Mouse (Mus musculus): ENCODE measurements at regions not wholly inside any gene's neighbourhood (a gene's known extent, or its start where the extent isn't known, plus 50 kb on each side); places are given as distances from the start of the nearest gene placed in this dataset.

DNA sequence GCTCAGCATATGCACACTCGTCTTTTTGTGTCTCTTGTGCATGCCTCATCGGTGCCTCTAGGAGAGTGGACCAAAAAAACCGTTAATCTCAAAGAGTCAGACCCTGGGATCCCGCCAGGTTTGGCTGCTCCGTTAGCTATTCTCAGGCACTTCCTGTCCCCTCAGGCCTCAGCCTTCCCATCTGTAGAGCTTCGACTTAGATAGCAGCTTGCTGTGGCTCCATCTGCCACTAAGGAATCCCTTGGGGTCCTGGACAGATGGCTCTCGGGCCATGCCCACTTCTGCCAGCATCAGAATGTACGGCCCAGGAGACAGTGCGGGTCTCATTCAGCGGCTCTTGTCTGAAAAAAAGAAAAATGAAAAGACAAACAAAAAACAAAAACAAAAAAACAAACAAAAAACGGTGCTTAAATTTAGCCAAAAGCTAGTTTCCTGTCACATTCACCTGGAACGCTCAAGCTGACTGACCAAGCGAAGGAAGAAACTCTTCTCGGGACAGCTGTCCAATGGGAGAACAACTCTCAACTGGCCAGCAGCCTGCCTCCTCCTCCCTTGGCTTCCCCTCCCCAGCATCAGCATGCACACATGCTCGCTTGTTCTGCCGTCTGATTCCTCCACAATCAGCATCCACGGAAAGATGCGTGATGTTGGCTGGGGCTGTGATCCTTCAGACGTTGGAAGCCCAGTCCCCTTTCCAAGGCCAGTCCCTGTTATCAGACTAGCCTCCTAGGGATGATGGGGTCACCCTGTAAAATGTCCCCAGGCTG lies 343.6 kb upstream of the Fam19a5 start:
- WGBS = 74% methylated on average over 19 of the region's 19 CpGs
- H3K4me1 ChIP-seq (ENCODE audit: control insufficient read depth, insufficient read depth, low read length) = no peaks in the 10 kb centered on the region
- H3K36me3 ChIP-seq (ENCODE audit: control insufficient read depth, insufficient read depth, low read length) = no peaks in the 10 kb centered on the region
- H3K9me3 ChIP-seq (ENCODE audit: control insufficient read depth, low read depth, low read length) = no peaks in the 10 kb centered on the region
- no peak overlapping the region for H3K27ac ChIP-seq (ENCODE audit: low read length)
- no peak overlapping the region for H3K4me2 ChIP-seq (replicated peaks; ENCODE audit: low read depth, low read length)
- no peak for ATAC-seq (ENCODE audit: insufficient number of reproducible peaks, insufficient read depth, low FRiP score, low read depth)
- H3K9ac ChIP-seq (replicated peaks; ENCODE audit: low read depth, low read length) = no peak overlapping the region
- H3K27me3 ChIP-seq (ENCODE audit: control insufficient read depth, insufficient read depth, low read length) = no peaks in the 10 kb centered on the region
- H3K4me3 ChIP-seq (ENCODE audit: low read depth, low read length) = no peak overlapping the region

DNA sequence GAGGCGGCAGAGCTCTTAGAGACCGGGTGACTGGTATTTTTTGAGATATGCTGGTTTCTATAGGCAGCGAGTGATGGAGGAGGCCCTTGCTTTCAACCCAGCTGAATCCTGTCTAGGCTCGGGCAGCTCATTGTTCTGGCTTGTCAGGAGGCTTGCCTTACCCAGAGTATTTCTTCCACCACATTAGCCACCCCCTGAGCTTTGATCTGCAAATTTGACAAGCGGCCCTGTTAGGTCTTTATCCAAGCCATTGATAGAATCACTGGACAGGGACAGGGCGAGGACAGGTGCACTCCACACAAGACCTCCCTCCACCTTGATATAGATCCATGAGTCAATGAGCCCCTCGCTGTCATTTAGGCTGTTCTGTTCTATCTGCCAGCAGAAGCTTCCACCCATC lies 343.0 kb upstream of the Fam19a5 start:
- H3K27ac ChIP-seq (ENCODE audit: low read length) = no peak overlapping the region
- WGBS = 74% methylated on average over 7 of the region's 7 CpGs
- no peak overlapping the region for H3K4me2 ChIP-seq (replicated peaks; ENCODE audit: low read depth, low read length)
- H3K9me3 ChIP-seq (ENCODE audit: control insufficient read depth, low read depth, low read length) = no peaks in the 10 kb centered on the region
- H3K4me3 ChIP-seq (ENCODE audit: low read depth, low read length) = no peak overlapping the region
- H3K4me1 ChIP-seq (ENCODE audit: control insufficient read depth, insufficient read depth, low read length) = no peaks in the 10 kb centered on the region
- H3K27me3 ChIP-seq (ENCODE audit: control insufficient read depth, insufficient read depth, low read length) = no peaks in the 10 kb centered on the region
- no peaks in the 10 kb centered on the region for H3K36me3 ChIP-seq (ENCODE audit: control insufficient read depth, insufficient read depth, low read length)
- H3K9ac ChIP-seq (replicated peaks; ENCODE audit: low read depth, low read length) = no peak overlapping the region
- ATAC-seq (ENCODE audit: insufficient number of reproducible peaks, insufficient read depth, low FRiP score, low read depth) = no peak

DNA sequence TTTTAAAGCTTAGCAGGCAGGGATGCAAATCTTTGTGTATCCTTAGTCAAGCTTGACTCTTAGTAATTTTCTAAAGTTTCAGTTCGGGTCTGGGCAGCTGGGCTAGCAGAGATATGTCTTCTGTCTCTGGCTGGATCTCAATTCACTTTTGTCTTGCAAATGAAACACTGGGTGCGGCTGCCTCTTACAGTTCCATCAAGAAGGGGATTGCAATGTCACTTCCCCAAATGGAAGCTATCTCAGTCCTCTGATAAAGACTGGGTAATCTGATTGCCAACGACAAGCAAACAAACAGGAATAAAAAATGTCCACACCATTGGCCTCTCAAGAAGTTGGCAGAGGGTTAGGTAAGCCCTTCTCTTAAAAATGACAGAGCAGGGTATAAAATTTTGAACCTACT lies 314.1 kb upstream of the Fam19a5 start:
- Histone ChIP-seq H3K9me3 (ENCODE audit: control insufficient read depth, low read depth, low read length) (no peaks in the 10 kb centered on the region), H3K9ac (replicated peaks; ENCODE audit: low read depth, low read length) (no peak overlapping the region), H3K4me2 (replicated peaks; ENCODE audit: low read depth, low read length) (no peak overlapping the region), H3K4me3 (ENCODE audit: low read depth, low read length) (no peak overlapping the region), H3K4me1 (ENCODE audit: control insufficient read depth, insufficient read depth, low read length) (no peaks in the 10 kb centered on the region), H3K36me3 (ENCODE audit: control insufficient read depth, insufficient read depth, low read length) (no peaks in the 10 kb centered on the region), H3K27me3 (ENCODE audit: control insufficient read depth, insufficient read depth, low read length) (no peaks in the 10 kb centered on the region), H3K27ac (ENCODE audit: low read length) (no peak overlapping the region)
- WGBS = 65% methylated on average over 3 of the region's 3 CpGs
- ATAC-seq (ENCODE audit: insufficient number of reproducible peaks, insufficient read depth, low FRiP score, low read depth) = no peak

DNA sequence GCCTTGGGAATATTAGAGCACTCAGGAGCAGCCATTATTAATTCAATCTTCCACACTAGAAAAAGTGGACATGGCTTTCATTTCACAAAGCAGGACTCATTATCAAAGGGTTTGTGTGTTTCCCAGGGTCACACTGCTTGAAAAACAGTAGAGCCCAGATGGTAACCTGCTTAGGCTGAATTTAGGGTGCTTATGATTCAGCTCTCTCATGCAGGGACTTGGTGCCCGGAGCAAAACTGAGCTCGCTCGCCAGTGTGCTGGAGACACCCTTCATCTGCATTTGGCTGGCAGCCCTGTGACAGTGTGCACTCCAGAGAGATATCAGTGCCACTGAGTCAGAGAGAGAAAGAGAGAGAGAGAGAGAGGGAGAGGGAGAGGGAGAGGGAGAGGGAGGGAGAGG lies 308.0 kb upstream of the Fam19a5 start:
- Histone ChIP-seq H3K4me3 (ENCODE audit: low read depth, low read length) (no peak overlapping the region), H3K9me3 (ENCODE audit: control insufficient read depth, low read depth, low read length) (no peaks in the 10 kb centered on the region), H3K4me2 (replicated peaks; ENCODE audit: low read depth, low read length) (no peak overlapping the region), H3K36me3 (ENCODE audit: control insufficient read depth, insufficient read depth, low read length) (no peaks in the 10 kb centered on the region), H3K27ac (ENCODE audit: low read length) (no peak overlapping the region), H3K9ac (replicated peaks; ENCODE audit: low read depth, low read length) (no peak overlapping the region), H3K27me3 (ENCODE audit: control insufficient read depth, insufficient read depth, low read length) (no peaks in the 10 kb centered on the region), H3K4me1 (ENCODE audit: control insufficient read depth, insufficient read depth, low read length) (no peaks in the 10 kb centered on the region)
- ATAC-seq (ENCODE audit: insufficient number of reproducible peaks, insufficient read depth, low FRiP score, low read depth) = no peak
- WGBS = 79% methylated on average over 3 of the region's 3 CpGs

DNA sequence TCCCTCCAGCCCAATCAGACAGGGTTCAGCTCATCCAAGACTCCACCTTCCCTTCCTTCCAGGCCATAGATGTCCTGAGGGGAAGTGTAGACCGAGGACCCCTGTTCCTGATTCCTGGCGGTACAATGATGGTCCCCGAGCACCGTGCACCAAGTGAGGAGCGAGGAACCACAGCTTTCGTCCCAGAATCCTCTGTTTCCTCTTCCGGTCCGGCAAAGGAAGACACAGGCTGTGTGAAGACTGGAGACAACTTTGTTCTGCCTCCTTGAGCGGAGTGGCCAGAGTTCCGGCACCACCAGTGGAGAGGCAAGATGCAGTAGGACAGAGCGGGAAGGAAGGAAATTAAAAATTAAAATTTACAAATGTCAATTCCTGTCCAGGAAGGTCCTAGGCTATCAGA lies 305.0 kb upstream of the Fam19a5 start:
- Histone ChIP-seq H3K9me3 (ENCODE audit: control insufficient read depth, low read depth, low read length) (no peaks in the 10 kb centered on the region), H3K4me2 (replicated peaks; ENCODE audit: low read depth, low read length) (no peak overlapping the region), H3K36me3 (ENCODE audit: control insufficient read depth, insufficient read depth, low read length) (no peaks in the 10 kb centered on the region), H3K27me3 (ENCODE audit: control insufficient read depth, insufficient read depth, low read length) (no peaks in the 10 kb centered on the region), H3K9ac (replicated peaks; ENCODE audit: low read depth, low read length) (no peak overlapping the region), H3K27ac (ENCODE audit: low read length) (no peak overlapping the region), H3K4me1 (ENCODE audit: control insufficient read depth, insufficient read depth, low read length) (no peaks in the 10 kb centered on the region), H3K4me3 (ENCODE audit: low read depth, low read length) (no peak overlapping the region)
- ATAC-seq (ENCODE audit: insufficient number of reproducible peaks, insufficient read depth, low FRiP score, low read depth) = no peak
- WGBS = 94% methylated on average over 11 of the region's 11 CpGs

DNA sequence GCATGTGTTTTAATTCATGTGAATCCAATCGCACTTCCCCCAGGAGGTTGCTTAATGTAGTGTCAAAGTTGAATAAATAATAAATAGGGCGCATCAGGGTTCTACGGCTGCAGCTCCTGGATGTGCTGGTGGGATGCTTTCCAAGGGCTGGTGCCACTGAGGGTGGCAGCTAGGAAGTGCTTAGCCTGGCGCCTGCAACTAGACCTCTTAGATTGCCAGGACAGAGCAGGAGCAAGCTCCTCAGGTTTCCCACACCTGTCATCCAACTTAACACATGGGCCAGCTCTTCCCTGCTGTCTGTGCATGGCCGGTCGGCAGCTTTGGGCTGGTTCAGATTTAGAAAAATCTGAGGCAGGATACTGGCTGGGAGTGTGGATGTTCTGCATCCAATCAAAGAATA lies 282.6 kb upstream of the Fam19a5 start:
- Histone ChIP-seq H3K36me3 (ENCODE audit: control insufficient read depth, insufficient read depth, low read length) (no peaks in the 10 kb centered on the region), H3K4me1 (ENCODE audit: control insufficient read depth, insufficient read depth, low read length) (no peaks in the 10 kb centered on the region), H3K27me3 (ENCODE audit: control insufficient read depth, insufficient read depth, low read length) (no peaks in the 10 kb centered on the region), H3K4me2 (replicated peaks; ENCODE audit: low read depth, low read length) (no peak overlapping the region), H3K4me3 (ENCODE audit: low read depth, low read length) (no peak overlapping the region), H3K9ac (replicated peaks; ENCODE audit: low read depth, low read length) (no peak overlapping the region), H3K9me3 (ENCODE audit: control insufficient read depth, low read depth, low read length) (no peaks in the 10 kb centered on the region), H3K27ac (ENCODE audit: low read length) (no peak overlapping the region)
- ATAC-seq (ENCODE audit: insufficient number of reproducible peaks, insufficient read depth, low FRiP score, low read depth) = no peak
- WGBS = 82% methylated on average over 6 of the region's 6 CpGs

DNA sequence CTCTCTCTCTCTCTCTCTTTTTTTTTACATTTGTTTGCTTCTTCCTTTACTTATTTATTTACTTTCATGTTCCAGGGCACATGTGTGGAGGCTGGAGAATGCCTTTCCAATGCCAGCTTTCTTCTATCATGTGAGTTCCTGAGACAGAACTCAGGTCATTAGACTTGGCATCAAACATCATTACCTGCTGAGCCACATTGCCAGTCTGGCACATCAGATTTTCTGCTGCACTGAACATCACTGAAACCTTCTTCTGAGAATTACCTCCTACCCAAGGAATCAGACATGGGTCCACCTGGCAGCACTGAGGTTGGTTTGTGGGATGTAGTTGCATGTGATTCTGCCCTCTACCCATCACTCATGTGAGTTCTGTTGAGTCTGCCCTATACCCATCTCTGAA lies 279.2 kb upstream of the Fam19a5 start:
- H3K4me1 ChIP-seq (ENCODE audit: control insufficient read depth, insufficient read depth, low read length) = no peaks in the 10 kb centered on the region
- no peak overlapping the region for H3K4me3 ChIP-seq (ENCODE audit: low read depth, low read length)
- H3K9me3 ChIP-seq (ENCODE audit: control insufficient read depth, low read depth, low read length) = no peaks in the 10 kb centered on the region
- H3K27ac ChIP-seq (ENCODE audit: low read length) = no peak overlapping the region
- H3K36me3 ChIP-seq (ENCODE audit: control insufficient read depth, insufficient read depth, low read length) = no peaks in the 10 kb centered on the region
- no peaks in the 10 kb centered on the region for H3K27me3 ChIP-seq (ENCODE audit: control insufficient read depth, insufficient read depth, low read length)
- H3K4me2 ChIP-seq (replicated peaks; ENCODE audit: low read depth, low read length) = no peak overlapping the region
- H3K9ac ChIP-seq (replicated peaks; ENCODE audit: low read depth, low read length) = no peak overlapping the region
- no peak for ATAC-seq (ENCODE audit: insufficient number of reproducible peaks, insufficient read depth, low FRiP score, low read depth)

DNA sequence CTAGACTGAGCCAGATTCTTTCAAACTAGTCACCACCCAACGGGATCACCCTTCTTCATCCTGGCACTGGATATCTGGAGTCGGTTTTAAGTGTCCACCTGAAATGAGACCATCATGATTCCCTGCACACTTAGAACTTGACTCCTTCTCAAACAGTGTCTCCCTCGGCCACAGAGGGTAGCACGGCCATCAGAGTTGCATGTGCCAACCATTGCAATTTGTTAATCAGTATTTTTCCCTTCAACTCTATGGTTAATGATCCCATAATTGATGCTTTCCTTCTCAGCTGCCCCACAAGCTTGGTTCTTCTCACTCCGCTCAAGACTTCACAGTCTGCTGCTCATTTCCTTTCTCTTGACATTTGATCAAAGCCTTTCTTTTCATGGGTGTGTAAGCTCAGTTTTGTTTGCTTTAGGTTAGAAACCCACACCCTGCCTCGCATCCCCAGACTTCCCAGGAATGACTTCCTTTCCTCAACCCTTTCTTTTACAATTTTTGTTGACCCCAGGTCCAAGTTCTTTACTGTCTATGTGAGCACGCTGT lies 253.0 kb upstream of the Fam19a5 start:
- Histone ChIP-seq H3K9me3 (ENCODE audit: control insufficient read depth, low read depth, low read length) (no peaks in the 10 kb centered on the region), H3K4me3 (ENCODE audit: low read depth, low read length) (no peak overlapping the region), H3K4me2 (replicated peaks; ENCODE audit: low read depth, low read length) (no peak overlapping the region), H3K36me3 (ENCODE audit: control insufficient read depth, insufficient read depth, low read length) (no peaks in the 10 kb centered on the region), H3K27me3 (ENCODE audit: control insufficient read depth, insufficient read depth, low read length) (no peaks in the 10 kb centered on the region), H3K9ac (replicated peaks; ENCODE audit: low read depth, low read length) (no peak overlapping the region), H3K4me1 (ENCODE audit: control insufficient read depth, insufficient read depth, low read length) (no peaks in the 10 kb centered on the region), H3K27ac (ENCODE audit: low read length) (no peak overlapping the region)
- ATAC-seq (ENCODE audit: insufficient number of reproducible peaks, insufficient read depth, low FRiP score, low read depth) = no peak
- 82% methylated on average over 7 of the region's 7 CpGs for WGBS

DNA sequence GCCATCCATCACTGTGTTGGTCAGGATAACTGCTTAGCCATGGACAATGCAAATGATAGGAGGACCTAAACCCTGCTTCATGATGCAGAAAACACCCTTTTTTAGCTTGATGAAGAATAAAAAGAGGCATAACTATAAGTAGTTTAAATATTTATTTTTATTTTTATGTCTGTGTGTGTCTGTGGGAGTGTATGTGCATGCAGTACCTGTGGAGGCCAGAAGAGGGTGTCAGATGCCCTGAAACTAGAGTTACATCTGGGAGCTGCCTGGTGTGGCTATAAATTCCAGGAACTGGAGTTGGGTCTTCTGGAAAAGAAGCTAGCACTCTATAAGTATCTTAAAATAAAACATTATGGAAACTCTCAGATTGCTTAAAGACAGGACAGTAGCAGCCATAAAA lies 224.2 kb upstream of the Fam19a5 start:
- no peaks in the 10 kb centered on the region for H3K27me3 ChIP-seq (ENCODE audit: control insufficient read depth, insufficient read depth, low read length)
- no peaks in the 10 kb centered on the region for H3K4me1 ChIP-seq (ENCODE audit: control insufficient read depth, insufficient read depth, low read length)
- H3K9ac ChIP-seq (replicated peaks; ENCODE audit: low read depth, low read length) = no peak overlapping the region
- ATAC-seq (ENCODE audit: insufficient number of reproducible peaks, insufficient read depth, low FRiP score, low read depth) = no peak
- H3K4me3 ChIP-seq (ENCODE audit: low read depth, low read length) = no peak overlapping the region
- H3K36me3 ChIP-seq (ENCODE audit: control insufficient read depth, insufficient read depth, low read length) = no peaks in the 10 kb centered on the region
- H3K4me2 ChIP-seq (replicated peaks; ENCODE audit: low read depth, low read length) = no peak overlapping the region
- no peak overlapping the region for H3K27ac ChIP-seq (ENCODE audit: low read length)
- H3K9me3 ChIP-seq (ENCODE audit: control insufficient read depth, low read depth, low read length) = 0 out of 2 replicates have a peak, but pooled peaks cover 5% of the 10 kb centered on the region
